Mouse (Mus musculus) cortical plate, adult 2 months (tissue): Measurements from ENCODE around the gene Pdzd3. TPM values are rescaled to one million over a fixed set of nuclear protein-coding genes. Genes with fewer than 3 reads are reported as not detected.

Experiments
- H3K27ac ChIP-seq: fragments of 200-500 bp; 2 replicates; pipeline ENCODE4 v1.5.1; 2012; ENCODE audit warnings: low read length, control low read depth, inconsistent platforms; ENCODE audit not compliant: insufficient read depth
- H3K4me1 ChIP-seq: fragments of 200-500 bp; 2 replicates; pipeline ENCODE4 v1.6.1; 2011; ENCODE audit warnings: low read length; ENCODE audit not compliant: control insufficient read depth, insufficient read depth
- H3K4me3 ChIP-seq: fragments of 200-500 bp; 2 replicates; pipeline ENCODE4 v1.5.1; 2011; ENCODE audit warnings: mild to moderate bottlenecking, low read length, control low read depth; ENCODE audit not compliant: insufficient read depth
- CTCF ChIP-seq: fragments of 200-500 bp; IDR thresholded peaks from 2 replicates; pipeline ENCODE4 v1.5.1; 2011; ENCODE audit warnings: mild to moderate bottlenecking, control low read depth, low read length; ENCODE audit not compliant: insufficient read depth; ENCODE audit errors: extremely low read depth
- POLR2A ChIP-seq: fragments of 200-500 bp; IDR thresholded peaks from 2 replicates; pipeline ENCODE4 v1.6.1; 2011; ENCODE audit warnings: mild to moderate bottlenecking, low read length, control low read depth; ENCODE audit not compliant: insufficient read depth; ENCODE audit errors: extremely low read depth
- polyA plus RNA-seq: library from polyadenylated mRNA; depleted of rRNA; stranded (reverse); fragments of >200 nt; gene quantifications from 2 replicates; pipeline ENCODE4 v1.2.3, GENCODE M21; 2012

Pdzd3 gene
- polyA plus RNA-seq, 1 experiment: 0.71 TPM

DNA sequence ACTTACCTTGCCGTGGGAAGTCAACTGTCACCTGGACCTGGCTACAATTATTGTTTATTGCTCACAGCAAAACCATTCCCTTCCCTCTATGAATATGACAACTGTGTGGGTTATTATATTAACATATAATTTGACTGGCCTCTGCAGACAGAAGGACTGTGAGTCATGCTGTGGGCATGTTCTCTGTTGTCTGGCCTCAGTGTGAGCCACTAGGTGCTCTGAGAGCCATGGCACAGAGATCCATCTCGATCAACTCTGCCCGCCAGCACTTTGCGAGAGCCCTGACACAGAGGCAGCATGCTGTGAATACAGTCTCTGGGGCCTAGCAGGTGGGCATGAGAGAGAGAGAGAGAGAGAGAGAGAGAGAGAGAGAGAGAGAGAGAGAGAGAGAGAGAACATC, 18.7 kb upstream of the Pdzd3 start:
- no peak overlapping the region for H3K27ac ChIP-seq
- H3K4me1 ChIP-seq: peaks cover 7% of the 10 kb centered on the region
- no peak for TF ChIP-seq CTCF
- no peak for TF ChIP-seq POLR2A
- no peak overlapping the region for H3K4me3 ChIP-seq

GRCm38 (mm10) chr9:44269077-44269476, 17.8 kb upstream of the Pdzd3 start:
- TF ChIP-seq CTCF (peak; percentile 25; the same call in 1 of the 2 replicates), POLR2A (no peak)
- H3K4me3 ChIP-seq: no peak overlapping the region
- peaks cover 7% of the 10 kb centered on the region for H3K4me1 ChIP-seq
- H3K27ac ChIP-seq: no peak overlapping the region

DNA sequence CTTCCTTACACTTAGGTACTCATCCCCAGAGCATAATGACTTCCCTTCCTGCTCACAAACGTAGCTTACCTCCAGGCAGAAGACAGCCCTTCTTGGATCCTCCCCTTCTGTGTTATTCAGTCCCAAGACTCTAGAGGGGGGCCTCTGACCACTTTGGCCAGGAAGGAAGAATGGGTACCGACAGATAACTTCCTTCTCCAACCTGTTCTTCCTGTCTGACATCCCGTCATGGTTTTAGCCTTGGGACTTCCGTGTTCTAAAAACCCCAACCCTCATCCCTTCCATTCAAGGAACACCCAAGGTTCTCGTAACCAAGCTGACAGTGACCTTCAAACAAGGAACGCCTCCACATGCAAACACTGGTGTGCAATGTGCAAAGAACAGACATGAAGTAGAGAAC, 17.2 kb upstream of the Pdzd3 start, which contains the start of gene Nlrx1:
Nlrx1 (minus strand) TSS at position 168 of the 400 bp plus-strand sequence.
- no peak for TF ChIP-seq POLR2A
- no peak for TF ChIP-seq CTCF
- peak within 1 kb of the TSS; percentile 85 for H3K27ac ChIP-seq
- H3K4me1 ChIP-seq: peaks cover 7% of the 10 kb centered on the region
- H3K4me3 ChIP-seq: peak within 1 kb of the TSS; percentile 26

- Histone ChIP-seq H3K27ac (peak overlapping the region; percentile 85), H3K4me1 (peaks cover 7% of the 10 kb centered on the region), H3K4me3 (peak overlapping the region; percentile 26)
- TF ChIP-seq CTCF (peak; percentile 48), POLR2A (0 out of 2 replicates have a peak, but pooled peaks have one; percentile 12)
Measured at GRCm38 (mm10) chr9:44268027-44268360, 16.7 kb upstream of the Pdzd3 start.

GRCm38 (mm10) chr9:44267319-44268026, 16.2 kb upstream of the Pdzd3 start:
- peak overlapping the region; percentile 85 for H3K27ac ChIP-seq
- H3K4me1 ChIP-seq: peaks cover 7% of the 10 kb centered on the region
- H3K4me3 ChIP-seq: peak overlapping the region; percentile 26
- no peak for TF ChIP-seq POLR2A
- TF ChIP-seq CTCF: no peak

GRCm38 (mm10) chr9:44266478-44267226, 15.4 kb upstream of the Pdzd3 start:
- TF ChIP-seq CTCF: no peak
- no peak for TF ChIP-seq POLR2A
- Histone ChIP-seq H3K4me3 (no peak overlapping the region), H3K4me1 (peaks cover 7% of the 10 kb centered on the region), H3K27ac (peak overlapping the region; percentile 85)

GRCm38 (mm10) chr9:44261388-44261787, 10.1 kb upstream of the Pdzd3 start:
- Histone ChIP-seq H3K4me3 (no peak overlapping the region), H3K27ac (no peak overlapping the region), H3K4me1 (peaks cover 2% of the 10 kb centered on the region)
- no peak for TF ChIP-seq POLR2A
- no peak for TF ChIP-seq CTCF

DNA sequence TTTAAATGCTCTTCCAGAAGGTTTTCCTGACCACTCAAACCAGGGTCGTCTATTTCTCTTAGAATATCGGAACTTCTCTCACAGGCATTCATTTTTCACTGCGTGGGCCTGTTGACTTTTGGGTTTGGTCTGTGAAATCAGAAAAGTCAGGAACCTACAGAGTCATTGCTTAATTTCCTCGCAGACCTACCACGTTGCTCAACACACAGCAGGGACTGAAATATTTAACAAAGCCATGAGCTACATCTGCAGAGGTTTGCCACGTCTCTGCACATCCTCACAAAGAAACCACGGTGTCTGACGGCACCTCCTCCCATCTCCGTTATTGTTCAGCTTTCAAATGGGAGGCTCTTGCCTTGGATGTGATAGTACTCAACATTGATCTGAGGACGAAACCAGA, 7.7 kb upstream of the Pdzd3 start:
- no peak overlapping the region for H3K27ac ChIP-seq
- no peaks in the 10 kb centered on the region for H3K4me1 ChIP-seq
- no peak overlapping the region for H3K4me3 ChIP-seq
- TF ChIP-seq CTCF (no peak), POLR2A (no peak)

DNA sequence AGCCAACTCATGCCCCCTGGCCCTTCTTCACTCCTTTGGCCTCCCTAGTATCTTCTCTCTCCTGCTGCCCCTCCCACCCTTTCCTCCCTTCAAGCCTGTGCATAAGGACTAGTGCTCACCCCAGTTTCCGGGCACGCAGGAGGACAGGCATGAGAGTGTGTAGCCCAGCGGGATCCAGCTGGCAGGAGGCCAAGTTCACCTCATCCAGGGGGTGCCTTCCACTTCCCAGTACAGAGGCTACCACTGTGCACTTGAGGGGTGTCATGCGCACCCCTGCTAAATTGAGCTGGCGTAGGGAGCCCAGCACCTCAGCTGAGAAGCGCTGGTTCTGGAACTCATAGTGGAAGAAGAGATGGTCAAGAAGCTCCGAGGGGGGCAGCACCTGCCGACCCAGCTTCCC, 4.9 kb upstream of the Pdzd3 start:
- no peak for TF ChIP-seq CTCF
- no peak for TF ChIP-seq POLR2A
- Histone ChIP-seq H3K4me1 (no peaks in the 10 kb centered on the region), H3K4me3 (no peak overlapping the region), H3K27ac (no peak overlapping the region)

DNA sequence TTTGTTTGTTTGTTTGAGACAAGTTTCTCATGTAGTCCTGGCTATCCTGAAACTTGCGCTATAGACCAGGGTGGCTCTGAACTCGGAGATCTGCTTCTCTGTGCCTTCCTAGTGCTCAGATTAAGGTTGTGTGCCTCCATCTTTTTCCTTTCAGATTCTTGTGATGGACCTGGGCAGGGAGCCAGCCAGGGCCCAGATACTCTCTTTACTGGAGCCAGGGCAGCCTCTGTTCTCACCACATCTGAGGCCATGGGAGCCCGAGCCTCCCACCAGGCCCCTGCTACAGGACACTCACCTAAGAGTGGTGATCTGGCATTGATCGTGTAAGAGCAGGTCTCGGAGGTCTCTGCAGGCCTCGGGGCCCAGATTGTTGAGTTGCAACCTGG, 3.9 kb upstream of the Pdzd3 start:
- TF ChIP-seq CTCF (no peak), POLR2A (no peak)
- Histone ChIP-seq H3K27ac (no peak overlapping the region), H3K4me1 (no peaks in the 10 kb centered on the region), H3K4me3 (no peak overlapping the region)
